Mouse (Mus musculus) heart, adult 2 months (tissue): ENCODE measurements around the gene Tomm40l.

Experiments
- EP300 ChIP-seq: fragments of 200-500 bp; IDR thresholded peaks from 2 replicates; pipeline ENCODE4 v1.6.1; 2011; ENCODE audit warnings: low read depth, low read length, control low read depth; ENCODE audit not compliant: insufficient read depth
- POLR2A ChIP-seq: fragments of 200-500 bp; IDR thresholded peaks from 2 replicates; pipeline ENCODE4 v1.6.1; 2011; ENCODE audit warnings: mild to moderate bottlenecking, low read depth, low read length, control low read depth; ENCODE audit not compliant: insufficient read depth

DNA sequence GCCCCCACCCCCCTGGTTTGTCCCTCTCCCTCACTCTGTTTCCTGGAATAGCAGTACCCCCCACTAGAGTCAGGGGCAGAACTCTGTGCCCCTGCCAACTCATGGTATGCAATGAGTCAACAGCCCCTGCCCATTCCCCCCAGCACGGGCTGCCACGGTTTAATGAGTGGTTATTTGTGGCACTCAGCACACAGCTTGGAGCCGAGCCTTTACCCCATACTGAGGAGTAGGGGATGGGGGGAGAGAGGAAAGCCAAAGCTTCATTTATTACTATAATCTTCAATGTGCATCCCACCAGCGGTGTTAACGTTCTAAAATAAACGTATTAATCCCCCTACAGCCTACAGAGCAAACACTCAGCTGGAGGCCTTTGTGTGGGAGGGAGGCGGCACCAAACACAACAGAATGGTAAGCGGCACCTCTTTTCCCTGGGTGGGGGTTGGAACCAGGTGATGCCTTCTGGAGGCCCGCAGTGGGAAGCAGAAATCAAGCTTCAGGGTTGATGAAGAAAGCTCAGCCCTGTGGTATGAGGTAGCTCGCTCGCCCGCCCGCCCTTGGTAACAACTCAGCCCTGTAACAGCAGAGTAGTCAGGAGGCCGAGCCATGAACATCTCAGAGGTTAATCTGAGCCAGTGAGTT is 32.7 kb downstream of the Tomm40l start:
- TF ChIP-seq POLR2A, result no peak
- TF ChIP-seq EP300, result 0 out of 2 replicates have a peak, but pooled peaks have one; percentile 23
